Mouse (Mus musculus) CH12.LX (cell line): Measurements from ENCODE around the gene Mrln. TPM values are rescaled to one million over a fixed set of nuclear protein-coding genes. Genes with fewer than 3 reads are reported as not detected.

Source experiments
- DNase-seq: peaks from one replicate; pipeline ENCODE4 v3.0.0-alpha.2; 2013; ENCODE audit errors: extremely low read depth
- H3K27ac ChIP-seq: 2 replicates; pipeline ENCODE4 v1.5.1; 2012; ENCODE audit warnings: low read depth, mild to moderate bottlenecking, control low read depth, moderate library complexity; ENCODE audit not compliant: insufficient read depth
- H3K27me3 ChIP-seq: replicated peaks from 2 replicates; pipeline ENCODE3; 2012; ENCODE audit warnings: inconsistent platforms
- H3K36me3 ChIP-seq, 2 experiments: replicated peaks in 1 of 2; 2 replicates each; pipeline versions ENCODE3 to v1.6.1; 2012; ENCODE audit warnings: inconsistent platforms in 1 of 2, low read length in 1 of 2, mild to moderate bottlenecking in 1 of 2, mixed read lengths in 1 of 2, moderate library complexity in 1 of 2; ENCODE audit not compliant: control insufficient read depth in 1 of 2, insufficient read depth in 1 of 2
- H3K4me1 ChIP-seq, 2 experiments: 2 replicates each; pipeline ENCODE4 v1.6.1; 2012; ENCODE audit warnings: inconsistent platforms in 1 of 2, moderate library complexity in 1 of 2; ENCODE audit not compliant: insufficient read depth in 2 of 2, control insufficient read depth in 1 of 2
- H3K4me2 ChIP-seq: 2 replicates; pipeline ENCODE4 v1.6.1; 2012; ENCODE audit warnings: low read depth, mild to moderate bottlenecking, control low read depth; ENCODE audit not compliant: poor library complexity, insufficient read depth, severe bottlenecking
- H3K4me3 ChIP-seq, 3 experiments: fragments of 150-350 bp in 1 of 3; sonication (generic) in 1 of 3; replicated peaks in 1 of 3; 2 replicates each; pipeline versions ENCODE3 to v1.5.1; 2011 to 2012; ENCODE audit warnings: low read depth in 2 of 3, low read length in 2 of 3, mild to moderate bottlenecking in 2 of 3, moderate library complexity in 2 of 3, control low read depth in 1 of 3, improper control_type of control experiment in 1 of 3, inconsistent platforms in 1 of 3, mixed read lengths in 1 of 3; ENCODE audit not compliant: poor library complexity in 1 of 3
- H3K79me2 ChIP-seq: replicated peaks from 2 replicates; pipeline ENCODE4 v1.6.1; 2012; ENCODE audit warnings: mild to moderate bottlenecking, moderate library complexity; ENCODE audit not compliant: control insufficient read depth, poor library complexity, insufficient read depth, severe bottlenecking; ENCODE audit errors: extremely low read depth
- H3K9ac ChIP-seq: 2 replicates; pipeline ENCODE4 v1.6.1; 2012; ENCODE audit warnings: low read depth, mild to moderate bottlenecking, control low read depth, moderate library complexity; ENCODE audit not compliant: insufficient read depth
- H3K9me3 ChIP-seq: replicated peaks from 2 replicates; pipeline ENCODE3; 2012; ENCODE audit warnings: low read length, inconsistent platforms, mixed read lengths
- BHLHE40 ChIP-seq: IDR thresholded peaks from 2 replicates; pipeline ENCODE4 v1.6.1; 2011; ENCODE audit warnings: mild to moderate bottlenecking, low read depth, low read length, improper control_type of control experiment
- EP300 ChIP-seq: IDR thresholded peaks from 2 replicates; pipeline ENCODE4 v1.6.1; 2011; ENCODE audit warnings: low read length, improper control_type of control experiment
- GABPA ChIP-seq: IDR thresholded peaks from 2 replicates; pipeline ENCODE4 v1.6.1; 2012; ENCODE audit warnings: low read depth, low read length, improper control_type of control experiment, inconsistent platforms; ENCODE audit not compliant: insufficient replicate concordance
- MEF2A ChIP-seq: IDR thresholded peaks from 2 replicates; pipeline ENCODE4 v1.6.1; 2014; ENCODE audit warnings: low read depth, mild to moderate bottlenecking, inconsistent platforms, low read length, improper control_type of control experiment, borderline replicate concordance
- NELFE ChIP-seq: IDR thresholded peaks from 2 replicates; pipeline ENCODE4 v1.6.1; 2011; ENCODE audit warnings: low read depth, low read length, improper control_type of control experiment
- RCOR1 ChIP-seq: conservative IDR thresholded peaks from 2 replicates; pipeline ENCODE4 v1.6.1; 2012; ENCODE audit warnings: low read depth, mild to moderate bottlenecking, inconsistent platforms, low read length, improper control_type of control experiment
- TCF12 ChIP-seq: IDR thresholded peaks from 2 replicates; pipeline ENCODE4 v1.6.1; 2014; ENCODE audit warnings: low read depth, mild to moderate bottlenecking, inconsistent platforms, low read length, improper control_type of control experiment
- ZC3H11A ChIP-seq: IDR thresholded peaks from 2 replicates; pipeline ENCODE4 v1.6.1; 2012; ENCODE audit warnings: low read depth, mild to moderate bottlenecking, inconsistent platforms, low read length, improper control_type of control experiment
- dilution Hi-C: fragments of 300-500 bp; cut with MboI; formaldehyde crosslinking; loops from 2 replicates; pipeline ENCODE4 v1.14.3; 2020; ENCODE audit warnings: low sequenced_read_pairs; ENCODE audit not compliant: extremely low pct_unique_long_range_greater_than_20kb, extremely low pct_ligation_motif_present
- in situ Hi-C: fragments of 300-500 bp; cut with MboI; formaldehyde crosslinking; loops from 3 replicates; pipeline ENCODE4 v1.14.3; 2019; ENCODE audit warnings: low sequenced_read_pairs, low pct_ligation_motif_present, low pct_unique_long_range_greater_than_20kb, mixed read lengths
- polyA plus RNA-seq: library from polyadenylated mRNA; unstranded; fragments of >175 nt; gene quantifications from 2 replicates; pipeline ENCODE4 v1.2.1, GENCODE M21; 2012; ENCODE audit warnings: low read depth; ENCODE audit not compliant: insufficient read length
- total RNA-seq, 2 experiments: library from RNA; depleted of rRNA; stranded (reverse); fragments of 300-350 nt in 1 of 2; fragments of >200 nt in 1 of 2; gene quantifications; 2 replicates each; pipeline ENCODE4 v1.2.3; 2012 to 2014

Mrln gene
- total and polyA plus RNA-seq, 3 experiments, result not detected

GRCm38 (mm10) chr10:70198951-70199463 is 5.5 kb upstream of the Mrln start:
- H3K27me3 ChIP-seq, result no peaks in the 10 kb centered on the region
- dilution Hi-C loops, result no loop called here

GRCm38 (mm10) chr10:70199466-70200210 is 4.8 kb upstream of the Mrln start:
- H3K79me2 ChIP-seq, result no peaks in the 10 kb centered on the region
- H3K27me3 ChIP-seq, result no peaks in the 10 kb centered on the region
- H3K4me1 ChIP-seq, result peaks cover 2 to 25% of the 10 kb centered on the region in 2 experiments; a peak in 2 of 4 replicates
- TF ChIP-seq NELFE (no peak), BHLHE40 (peak; percentile 66), EP300 (peak; percentile 18; the same call in 1 of the 2 replicates)
- no peaks in the 10 kb centered on the region for H3K36me3 ChIP-seq
- in situ Hi-C loops, result loop anchor here (10.0 kb wide), 1 partner anchor 95 kb away; no protein-coding TSS in a partner anchor
- H3K9me3 ChIP-seq, result no peaks in the 10 kb centered on the region
- H3K27ac ChIP-seq, result no peak overlapping the region
- no peak overlapping the region for H3K4me3 ChIP-seq
- no peak overlapping the region for H3K4me2 ChIP-seq
- no peak for DNase-seq
- H3K9ac ChIP-seq, result no peak overlapping the region
- dilution Hi-C loops, result no loop called here

More at GRCm38 (mm10) chr10:70198951-70199463, 5.5 kb upstream of the Mrln start:
- Histone ChIP-seq H3K9me3 (no peaks in the 10 kb centered on the region), H3K9ac (no peak overlapping the region), H3K4me3 (no peak overlapping the region), H3K4me2 (no peak overlapping the region), H3K27ac (no peak overlapping the region), H3K36me3 (peaks cover 0 to 5% of the 10 kb centered on the region in 2 experiments), H3K79me2 (no peaks in the 10 kb centered on the region), H3K4me1 (peaks cover 2 to 25% of the 10 kb centered on the region in 2 experiments; a peak in 2 of 4 replicates)
- in situ Hi-C loops, result loop anchor here (10.0 kb wide), 1 partner anchor 96 kb away; no protein-coding TSS in a partner anchor
- DNase-seq, result no peak
- TF ChIP-seq GABPA (no peak), MEF2A (no peak)

- no peaks in the 10 kb centered on the region for H3K36me3 ChIP-seq
- no peak for TF ChIP-seq NELFE
- no peak for TF ChIP-seq TCF12
- no peak for TF ChIP-seq RCOR1
- TF ChIP-seq ZC3H11A, result no peak
- H3K27ac ChIP-seq, result no peak overlapping the region
- no peak overlapping the region for H3K4me2 ChIP-seq
- H3K4me3 ChIP-seq, result no peak overlapping the region
- H3K9me3 ChIP-seq, result no peaks in the 10 kb centered on the region
- dilution Hi-C loops, result no loop called here
- no peaks in the 10 kb centered on the region for H3K27me3 ChIP-seq
- no peaks in the 10 kb centered on the region for H3K79me2 ChIP-seq
- H3K9ac ChIP-seq, result no peak overlapping the region
- in situ Hi-C loops, result no loop called here
- H3K4me1 ChIP-seq, result peaks cover 2 to 25% of the 10 kb centered on the region in 2 experiments; a peak in 2 of 4 replicates
- no peak for DNase-seq
Observed at GRCm38 (mm10) chr10:70200889-70201500, 3.5 kb upstream of the Mrln start.
